Mouse (Mus musculus) testis, postnatal 10 days (tissue): ENCODE results near the gene Rasgef1b.

Experiments used
- DNase-seq: peaks from one replicate; pipeline ENCODE4 v3.0.0; 2021; ENCODE audit warnings: low spot score

The Rasgef1b gene

DNA sequence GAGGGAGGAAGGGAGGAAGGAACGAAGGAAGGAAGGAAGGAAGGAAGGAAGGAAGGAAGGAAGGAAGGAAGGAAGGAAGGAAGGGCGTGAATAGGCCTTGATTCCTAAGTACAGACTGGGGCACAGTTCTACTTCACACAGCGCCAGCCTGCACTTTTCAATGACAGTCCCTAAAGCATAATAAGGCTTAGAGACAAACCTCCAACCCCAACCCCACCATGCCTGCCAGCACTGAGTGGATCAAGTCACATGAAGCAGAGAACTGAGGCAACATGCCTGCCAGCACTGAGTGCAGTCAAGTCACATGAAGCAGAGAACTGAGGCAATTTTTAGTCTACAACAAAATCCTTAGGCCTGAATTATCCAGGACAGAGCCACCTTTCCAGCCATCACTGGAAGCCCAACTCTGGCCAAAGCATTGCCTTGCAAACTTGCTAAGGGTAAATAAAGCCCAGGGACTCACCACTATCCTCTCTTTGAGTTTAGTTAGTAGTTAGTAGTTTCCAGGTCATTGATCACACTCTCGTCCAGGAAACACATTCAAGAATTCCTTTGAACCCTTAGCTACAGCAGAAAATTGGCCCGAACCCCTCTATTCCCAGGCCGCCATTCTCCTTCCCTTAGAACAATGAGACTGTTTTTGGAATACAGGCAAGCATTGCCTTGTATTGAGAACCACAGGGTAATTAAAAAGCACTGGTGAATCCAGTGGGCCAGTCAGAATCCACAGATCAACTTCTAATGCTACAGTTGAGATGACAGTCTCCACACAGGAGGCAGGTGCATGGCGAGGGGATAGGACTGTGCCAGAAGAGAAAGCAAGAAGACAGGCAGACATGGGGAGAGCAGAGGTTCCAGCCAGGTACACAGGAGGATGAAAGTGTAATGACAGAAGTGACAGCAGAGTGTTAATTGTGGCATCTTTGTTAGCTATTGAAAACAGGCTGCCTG is 513.4 kb downstream of the Rasgef1b start:
- no peak for DNase-seq

DNA sequence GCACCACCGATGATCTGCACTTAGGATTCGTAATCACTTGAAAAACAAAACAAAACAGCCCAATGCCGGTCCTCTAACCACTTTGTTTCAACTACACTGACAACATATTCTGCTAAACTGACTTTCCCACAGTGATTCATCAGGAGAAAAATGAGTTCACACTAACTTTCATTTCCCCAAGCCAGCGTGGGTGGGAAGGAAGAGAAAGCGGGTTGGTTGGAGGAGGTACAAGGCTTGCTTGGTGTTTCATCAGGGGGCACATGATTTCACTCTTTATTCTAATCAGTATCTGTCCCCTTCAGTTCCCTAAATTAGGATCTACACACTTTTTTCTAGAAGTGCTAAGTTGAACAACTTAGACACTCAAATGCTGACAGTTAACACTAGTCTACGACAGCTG is 514.5 kb downstream of the Rasgef1b start:
- no peak for DNase-seq

DNA sequence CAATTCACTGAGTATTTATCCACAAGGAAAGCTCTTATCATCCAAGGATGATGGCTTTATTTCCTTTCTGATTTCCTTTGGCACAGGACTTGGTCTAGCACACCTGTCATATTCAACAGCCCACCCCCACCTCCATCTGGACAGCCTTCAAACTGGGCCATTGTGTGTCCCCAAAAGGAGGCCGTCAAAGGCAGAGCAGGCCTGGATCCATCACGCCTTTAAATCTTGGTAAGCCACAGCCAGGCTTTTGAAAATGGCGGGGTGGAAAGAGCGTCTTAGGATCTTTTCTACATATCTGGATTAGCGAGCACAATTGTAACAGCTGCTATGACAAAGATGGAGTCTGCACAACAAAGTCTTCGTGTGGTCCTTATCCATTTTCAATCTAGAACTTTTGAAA is 515.7 kb downstream of the Rasgef1b start:
- DNase-seq: no peak

DNA sequence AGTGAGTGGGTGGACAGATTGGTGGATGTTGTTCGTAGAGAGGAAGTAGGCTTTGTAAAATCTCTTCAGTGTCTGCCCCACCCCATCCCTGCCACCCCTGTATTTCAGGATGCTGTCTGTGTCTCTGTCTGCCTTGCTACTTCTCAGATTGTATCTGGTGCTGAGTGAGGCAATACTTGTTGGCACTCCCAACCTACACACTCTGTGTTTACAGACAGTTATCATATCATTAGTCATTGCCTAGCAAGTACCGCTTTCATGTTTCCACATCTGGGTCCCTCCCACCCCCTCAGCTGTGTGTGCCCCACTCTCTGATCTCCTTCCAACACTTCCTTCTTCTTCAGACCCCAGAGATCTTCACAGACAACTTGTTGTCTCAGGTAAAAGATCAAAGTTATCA is 525.4 kb downstream of the Rasgef1b start:
- no peak for DNase-seq

DNA sequence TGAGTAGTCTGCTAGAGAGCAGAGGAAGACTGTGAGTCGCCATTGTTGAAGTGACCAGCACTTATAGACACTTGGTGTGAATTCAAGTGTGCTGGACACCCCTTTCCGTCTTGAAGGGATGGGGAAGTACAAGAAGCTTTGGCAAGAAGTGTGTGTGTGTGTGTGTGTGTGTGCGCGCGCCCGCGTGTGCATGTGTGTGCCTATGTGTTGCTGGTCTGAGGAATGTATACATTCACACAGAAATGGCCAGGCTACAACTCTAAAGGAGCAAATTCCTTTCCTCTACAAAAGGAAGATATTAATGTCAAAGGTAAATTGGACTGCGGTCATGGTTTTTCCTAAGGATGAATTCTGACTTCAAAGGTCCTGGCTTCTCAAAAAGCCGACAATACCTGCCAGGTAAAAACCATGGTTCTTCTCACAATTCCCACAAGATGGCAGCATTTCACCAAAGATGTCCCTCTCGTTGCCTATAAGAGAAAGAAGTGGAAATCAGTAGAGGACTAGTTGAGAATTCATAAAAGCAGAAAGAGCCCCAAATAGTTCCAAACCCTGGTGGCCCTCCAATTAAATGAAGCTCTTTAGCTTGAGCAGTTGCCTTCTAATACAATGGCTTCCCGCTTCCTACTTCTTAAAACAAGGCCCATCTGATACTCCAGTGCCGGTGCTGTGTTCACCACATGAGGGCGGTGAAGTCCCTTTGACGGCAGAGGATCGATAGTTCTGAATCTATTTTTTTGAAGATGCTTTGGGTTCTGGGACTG is 526.6 kb downstream of the Rasgef1b start:
- DNase-seq: peak; percentile 58

DNA sequence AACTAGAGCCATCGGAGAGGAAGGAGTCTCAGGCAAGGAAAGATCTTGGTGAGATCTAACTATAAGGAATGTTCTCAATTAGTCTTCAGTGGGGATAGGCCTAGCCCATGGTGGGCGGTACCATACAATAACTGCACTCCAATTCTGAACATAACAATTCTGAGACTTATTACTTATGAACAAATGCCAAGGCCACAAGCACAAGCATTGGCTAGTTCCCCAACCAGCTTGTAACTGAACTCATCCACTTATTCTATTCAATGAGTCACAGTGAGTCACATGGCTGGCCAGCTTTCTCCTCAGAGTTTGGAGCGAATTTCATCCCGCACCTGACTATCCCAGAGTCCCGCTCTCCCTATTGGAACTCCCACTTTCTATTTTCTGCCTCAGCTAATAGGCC is 533.4 kb downstream of the Rasgef1b start:
- no peak for DNase-seq

DNA sequence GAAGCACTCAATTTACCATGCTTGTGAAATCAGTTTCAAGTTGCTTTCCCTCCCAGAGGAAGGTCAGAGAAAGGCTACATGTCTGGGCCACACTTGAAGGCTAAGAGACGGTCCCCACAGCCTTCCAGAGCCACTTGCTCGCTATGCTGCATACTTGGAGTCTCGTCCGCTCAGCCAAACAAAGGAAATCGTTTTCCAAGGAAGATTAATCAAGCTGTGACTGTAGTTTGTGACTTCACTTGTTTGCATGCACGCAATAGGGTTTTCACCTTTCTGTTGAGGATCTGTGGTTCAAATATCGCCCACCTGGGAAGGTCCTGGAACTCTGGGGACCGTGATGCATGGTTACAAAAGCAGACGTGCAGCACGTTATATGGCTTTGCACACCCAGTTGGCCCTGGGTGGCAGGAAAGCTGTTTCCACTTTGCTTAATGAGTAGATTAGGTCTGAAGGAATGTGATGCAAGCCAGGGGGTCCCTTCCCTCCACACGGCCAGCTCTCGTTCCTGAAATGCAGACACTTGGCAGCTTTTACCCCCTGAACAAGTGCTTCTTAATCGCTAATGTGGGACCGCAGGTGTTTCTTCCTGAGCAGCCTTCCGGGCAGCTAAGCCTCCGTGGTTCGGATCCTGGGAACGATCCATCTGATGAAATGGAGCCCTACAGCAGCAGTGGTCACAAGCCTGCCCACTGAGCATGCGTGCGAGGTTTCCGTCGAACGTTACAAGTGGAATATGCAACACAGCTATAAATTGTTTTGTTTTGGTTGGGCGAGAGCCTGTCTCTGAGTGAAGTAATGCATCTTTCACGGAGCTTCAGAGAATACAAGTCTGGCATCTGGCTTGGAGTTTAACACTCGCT is 537.7 kb downstream of the Rasgef1b start:
- no peak for DNase-seq

GRCm38 (mm10) chr5:99183637-99184036 is 545.2 kb downstream of the Rasgef1b start:
- no peak for DNase-seq

DNA sequence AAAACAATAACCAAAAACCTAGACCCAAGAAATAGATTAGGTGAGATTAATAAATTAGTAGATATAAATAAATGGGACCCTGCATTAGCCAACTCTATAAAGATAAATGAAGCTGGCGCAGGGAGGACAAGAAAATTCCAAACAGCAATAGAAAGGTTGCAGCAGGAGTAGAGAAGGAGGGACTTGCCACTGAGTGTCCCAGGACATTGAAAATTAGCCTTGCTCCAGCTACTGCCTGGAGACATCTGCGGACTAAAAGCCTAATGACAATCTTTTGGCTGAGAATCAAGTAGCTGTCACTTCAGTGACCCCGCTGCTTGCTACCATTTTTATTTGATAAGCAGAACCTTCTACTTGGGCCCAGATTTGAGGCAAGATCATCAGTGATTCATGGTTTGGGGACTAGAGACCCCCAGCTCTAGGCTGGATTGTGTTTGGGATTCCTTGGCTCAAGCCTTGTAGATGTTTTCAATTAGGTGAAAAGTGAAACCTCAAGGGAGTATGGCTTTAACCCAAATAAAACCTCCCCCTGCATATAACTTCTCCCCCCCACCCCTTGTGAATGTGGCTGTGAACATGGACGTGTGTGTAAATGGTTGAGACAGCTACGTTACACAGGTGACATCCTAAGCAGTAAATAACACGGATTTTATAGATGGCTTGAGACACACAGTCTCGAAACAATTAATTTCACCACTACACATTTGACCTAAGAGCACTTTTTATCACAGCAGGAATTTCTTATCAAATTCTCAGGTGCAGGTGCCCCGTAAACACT is 554.1 kb downstream of the Rasgef1b start:
- DNase-seq: no peak

DNA sequence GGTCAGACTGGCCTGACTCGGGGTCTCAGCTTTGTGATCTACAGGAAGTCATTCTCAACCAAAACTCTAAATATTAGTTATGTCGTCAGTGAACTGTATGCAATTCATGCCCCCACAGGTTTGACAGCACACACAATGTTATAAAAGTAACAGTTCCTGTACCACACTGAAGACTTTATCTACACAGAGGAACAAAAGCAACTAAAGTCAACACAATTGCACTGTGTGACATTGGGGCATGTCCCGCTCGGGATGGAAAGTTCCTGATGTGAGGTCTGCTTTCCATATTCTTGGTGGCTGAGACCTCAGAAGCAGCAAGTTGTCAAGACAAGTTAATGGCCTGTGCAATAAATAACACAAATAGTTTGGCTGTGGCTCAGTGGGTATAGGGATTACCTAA is 559.0 kb downstream of the Rasgef1b start:
- no peak for DNase-seq

DNA sequence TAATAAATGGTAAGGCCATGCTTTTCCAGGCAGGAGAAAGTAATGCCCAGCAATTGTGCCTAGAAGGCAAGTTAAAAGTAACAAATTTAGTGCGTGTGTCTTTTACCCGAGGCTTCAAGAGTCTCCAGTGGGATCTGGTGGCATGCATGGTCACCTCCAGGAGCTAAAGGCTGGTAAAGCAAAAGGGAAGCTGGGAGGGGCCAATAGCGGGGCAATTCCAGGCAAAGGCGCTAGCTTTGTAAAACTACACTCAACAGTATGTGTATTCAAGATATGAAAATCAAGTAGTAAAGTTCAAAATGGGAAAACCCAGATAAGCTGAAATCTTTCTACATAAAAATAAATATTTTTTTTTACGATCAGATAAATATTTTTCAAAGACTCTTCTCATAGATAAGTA is 561.1 kb downstream of the Rasgef1b start:
- DNase-seq: no peak
